Mouse (Mus musculus) mesoderm, embryonic 11.5 days (tissue): Measurements from ENCODE around the gene Slc7a6os.
A peak's percentile ranks its signal among the peaks of the same experiment; 100 is the strongest.
"Not testable (repeated sequence)": the region's sequence is repeated elsewhere in the genome, so short reads cannot be mapped to it uniquely, and the experiment has no call there.

ENCODE experiments used
- DNase-seq: peaks from one replicate; pipeline ENCODE4 v3.0.0-alpha.2; 2012; ENCODE audit warnings: low read depth, low spot score

The Slc7a6os gene

DNA sequence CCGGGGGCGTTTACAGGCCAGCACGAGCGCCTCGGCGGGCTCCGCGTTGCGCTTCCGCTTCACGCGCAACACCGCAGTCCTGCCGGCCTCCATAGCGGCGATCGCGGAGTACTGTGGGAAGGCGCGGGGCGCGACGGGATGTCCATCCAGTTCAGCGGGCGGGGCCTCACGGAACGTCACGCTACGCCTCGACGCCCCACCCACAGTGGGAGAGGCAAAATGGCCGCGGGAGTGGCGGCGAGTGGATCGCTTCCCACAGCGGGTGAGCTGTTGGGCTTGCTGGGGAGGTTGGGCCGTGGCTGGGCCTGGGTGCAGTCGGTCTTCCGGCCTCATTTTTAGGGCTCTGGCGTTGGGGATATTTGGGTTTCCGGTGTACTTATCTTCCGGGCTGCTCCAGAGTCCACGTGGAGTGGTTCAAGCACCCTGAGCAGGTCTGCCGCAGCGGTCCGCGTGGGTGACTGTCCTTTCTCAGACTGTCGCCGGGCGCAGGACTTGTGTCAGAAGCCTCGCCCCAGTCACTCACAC, at the start of gene Slc7a6os, which contains the start of gene Prmt7:
Gene Slc7a6os, minus strand, starts transcription at position 115 of the 525 bp plus-strand sequence.
Gene Prmt7, plus strand, starts transcription at position 116 of the 525 bp plus-strand sequence.
- peak; percentile 95 for DNase-seq

DNA sequence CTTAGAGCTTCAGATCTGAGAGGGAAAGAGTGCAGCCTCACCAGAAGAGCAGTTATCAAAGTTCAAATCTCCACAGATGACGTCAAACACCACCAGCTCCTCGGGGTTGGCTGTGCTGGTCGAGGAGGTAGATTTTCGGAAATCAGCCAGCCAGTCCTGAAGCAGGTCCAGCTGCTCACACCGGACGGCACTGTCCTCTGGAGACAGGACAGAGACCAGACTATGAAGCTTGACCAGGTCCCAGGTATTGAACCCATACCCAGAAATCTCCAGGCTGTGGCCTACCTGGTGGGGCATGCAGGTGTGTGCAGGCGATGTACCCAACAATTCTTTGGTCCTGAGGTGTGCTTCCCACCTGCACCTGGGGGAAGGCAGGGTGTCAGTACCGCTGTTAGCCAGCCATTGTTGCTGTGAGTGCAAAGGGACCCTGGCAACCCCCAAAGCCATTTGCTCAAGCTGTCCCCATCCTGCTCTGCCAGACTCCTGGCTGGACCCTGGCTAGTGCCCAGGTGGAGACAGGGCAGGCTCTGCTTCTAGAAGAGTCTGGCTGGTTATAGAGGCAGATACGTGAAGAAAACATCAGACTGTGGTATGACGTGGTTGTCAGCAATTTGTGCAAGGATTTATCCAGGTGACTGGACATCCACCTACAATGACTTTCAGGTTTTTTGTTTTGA, 49.0 kb upstream of the Slc7a6os start:
- no peak for DNase-seq

DNA sequence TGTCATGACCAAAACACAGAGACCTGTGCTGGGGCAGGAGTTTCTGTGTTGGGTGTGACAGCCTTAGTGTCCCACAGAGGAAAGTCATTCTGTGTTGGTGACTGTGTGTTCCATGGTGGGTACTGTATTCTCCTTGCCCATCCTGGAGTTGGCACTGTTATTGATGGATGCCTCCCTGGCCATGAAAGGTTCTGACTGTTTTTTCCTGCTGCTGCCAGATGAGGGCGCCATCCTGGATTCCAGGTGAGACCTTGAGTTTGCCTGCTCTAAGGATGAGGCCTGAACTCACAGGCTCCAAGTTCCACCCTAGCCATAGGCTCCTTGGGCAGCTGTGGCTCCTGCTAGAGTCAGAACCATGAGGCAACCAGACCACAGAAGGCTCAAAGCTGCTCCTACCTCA, 47.4 kb upstream of the Slc7a6os start:
- peak; percentile 15 for DNase-seq

DNA sequence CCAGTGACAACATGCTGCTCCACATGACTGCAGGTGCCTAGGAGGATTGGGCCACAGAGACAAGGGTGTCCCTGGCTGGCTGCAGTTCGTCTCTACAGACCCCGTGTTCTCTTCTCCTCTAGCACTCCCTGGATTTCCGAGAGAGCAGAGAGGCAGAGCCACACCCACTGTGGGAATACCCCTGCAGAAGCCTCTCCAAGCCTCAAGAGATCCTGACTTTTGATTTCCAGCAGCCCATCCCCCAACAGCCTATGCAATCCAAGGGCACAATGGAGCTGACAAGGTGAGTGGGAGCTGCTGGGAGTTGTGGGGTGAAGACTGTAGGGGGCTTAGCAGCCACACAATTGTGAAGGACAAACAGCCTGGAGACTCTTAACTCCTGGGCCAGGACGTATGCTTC, 39.5 kb upstream of the Slc7a6os start:
- DNase-seq: no peak

DNA sequence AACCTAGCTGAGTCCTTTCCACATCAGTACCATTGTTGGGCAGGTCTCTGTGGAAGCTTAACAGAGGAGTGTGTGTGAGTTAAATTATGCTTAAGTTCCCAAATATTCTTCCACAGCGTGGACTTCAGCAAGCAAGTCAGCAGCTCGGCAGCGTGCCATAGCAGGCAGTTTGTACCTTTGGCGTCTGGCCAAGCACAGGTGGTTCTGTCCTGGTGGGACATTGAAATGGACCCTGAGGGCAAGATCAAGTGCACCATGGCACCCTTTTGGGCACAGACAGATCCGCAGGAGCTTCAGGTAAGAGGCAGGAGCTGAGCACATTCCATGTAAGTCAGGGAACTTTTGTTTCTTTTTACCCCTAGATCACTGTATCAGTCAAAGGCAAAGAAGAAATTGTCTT, 26.4 kb upstream of the Slc7a6os start:
- DNase-seq: no peak

DNA sequence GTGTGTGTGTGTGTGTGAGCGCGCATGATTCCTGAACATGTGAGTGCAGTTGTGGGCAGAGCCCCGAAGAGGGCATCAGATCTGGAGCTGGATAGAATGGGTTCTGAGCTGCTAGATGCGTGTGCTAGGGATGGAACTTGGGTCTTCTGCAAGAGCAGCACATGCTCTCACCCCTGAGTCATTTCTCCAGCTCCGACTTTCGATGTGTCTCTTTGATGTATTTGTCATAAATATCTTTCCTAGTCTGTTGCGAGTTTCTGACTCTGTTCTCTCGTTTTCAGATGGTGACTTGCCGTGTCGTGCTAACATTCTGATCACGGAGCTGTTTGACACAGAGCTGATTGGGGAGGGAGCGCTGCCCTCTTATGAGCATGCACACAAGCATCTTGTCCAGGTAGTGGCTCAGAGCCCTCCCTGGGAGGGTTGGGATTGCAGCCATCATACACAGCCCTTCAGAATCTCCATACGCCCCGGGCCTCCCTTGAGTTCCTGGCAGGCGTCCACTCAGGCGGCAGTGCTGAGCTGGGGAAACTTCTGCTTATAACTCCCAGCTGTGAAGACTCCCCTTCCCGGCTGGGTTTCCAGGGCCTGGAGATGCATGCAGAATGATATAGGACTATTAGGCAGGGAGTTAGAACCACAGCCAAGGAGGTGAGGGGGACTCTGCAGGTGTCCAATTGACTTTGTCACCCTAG, 24.0 kb upstream of the Slc7a6os start:
- no peak for DNase-seq

DNA sequence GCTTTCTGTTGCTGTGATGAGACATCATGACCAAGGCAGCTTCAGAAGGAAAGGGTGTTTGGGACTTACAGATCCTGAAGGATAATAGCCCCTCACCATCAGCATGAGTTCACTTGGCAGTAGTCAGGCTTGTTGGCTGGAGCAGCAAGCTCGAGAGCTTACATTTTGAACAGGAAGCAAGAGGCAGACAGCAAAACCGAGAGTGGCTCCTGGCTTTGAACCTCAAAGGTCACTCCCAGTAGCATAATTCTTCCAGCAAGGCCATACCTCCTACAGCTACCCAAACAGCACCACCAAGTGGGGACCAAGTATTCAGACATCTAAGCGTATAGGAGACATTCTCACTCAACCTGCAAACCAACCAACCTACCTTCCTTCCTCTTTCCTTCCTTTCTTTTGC, 22.0 kb upstream of the Slc7a6os start:
- DNase-seq: no peak

DNA sequence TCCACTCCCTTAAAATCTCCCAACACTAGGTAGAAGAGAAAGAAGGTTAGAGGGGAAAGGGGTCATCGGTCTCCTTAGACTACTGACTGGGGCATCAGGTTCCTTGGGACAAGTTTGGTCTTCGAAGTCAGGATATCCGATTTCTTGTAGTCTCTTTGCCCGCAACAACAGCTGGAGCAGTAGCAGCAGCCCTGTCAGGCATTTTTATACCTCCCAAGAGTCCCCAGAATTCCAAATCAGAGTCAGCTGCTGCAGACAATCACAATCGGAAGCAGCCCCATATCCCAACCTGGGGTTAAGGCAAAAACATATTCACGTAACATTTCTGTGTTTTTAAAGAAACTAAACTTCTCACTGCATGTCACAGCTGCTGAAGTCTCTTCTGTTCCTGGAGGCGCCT, 20.8 kb upstream of the Slc7a6os start:
- peak; percentile 16 for DNase-seq

DNA sequence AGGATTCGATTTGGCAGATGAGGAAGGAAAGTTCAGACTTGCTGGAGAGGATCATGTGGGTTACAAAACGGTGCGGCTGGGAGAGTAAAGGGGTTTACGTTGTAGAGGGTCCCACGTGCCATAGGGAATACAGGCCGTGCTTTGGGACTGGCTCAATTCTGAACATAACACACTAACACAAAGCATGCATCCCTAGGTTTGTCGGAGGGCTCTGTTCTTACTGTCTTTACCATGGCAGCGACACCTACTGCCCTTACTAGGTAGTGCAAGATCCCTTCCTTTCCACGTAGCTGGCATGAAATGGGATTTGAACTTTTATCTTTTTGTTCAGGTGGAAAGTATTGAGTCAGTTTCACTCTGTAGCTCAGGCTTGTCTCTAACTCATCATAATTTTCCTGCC, 15.9 kb upstream of the Slc7a6os start:
- DNase-seq: peak; percentile 69

DNA sequence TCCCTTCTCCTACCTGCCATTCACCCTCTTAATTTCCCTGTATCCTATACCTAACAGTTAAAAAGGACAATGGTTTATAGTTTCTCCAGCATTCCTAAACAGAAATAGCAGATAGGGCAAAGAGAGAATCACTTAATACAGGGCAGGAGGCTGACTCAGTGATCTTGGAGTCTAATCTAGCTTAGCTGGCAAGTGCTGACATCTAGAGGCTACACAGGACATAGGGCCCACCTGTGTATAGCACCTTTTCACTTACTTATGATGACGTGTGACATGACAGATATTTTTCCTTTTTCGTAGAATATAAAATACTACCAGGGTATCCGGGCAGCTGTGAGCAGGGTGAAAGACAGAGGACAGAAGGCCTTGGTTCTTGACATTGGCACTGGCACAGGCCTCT, 8.9 kb upstream of the Slc7a6os start:
- DNase-seq: no peak

DNA sequence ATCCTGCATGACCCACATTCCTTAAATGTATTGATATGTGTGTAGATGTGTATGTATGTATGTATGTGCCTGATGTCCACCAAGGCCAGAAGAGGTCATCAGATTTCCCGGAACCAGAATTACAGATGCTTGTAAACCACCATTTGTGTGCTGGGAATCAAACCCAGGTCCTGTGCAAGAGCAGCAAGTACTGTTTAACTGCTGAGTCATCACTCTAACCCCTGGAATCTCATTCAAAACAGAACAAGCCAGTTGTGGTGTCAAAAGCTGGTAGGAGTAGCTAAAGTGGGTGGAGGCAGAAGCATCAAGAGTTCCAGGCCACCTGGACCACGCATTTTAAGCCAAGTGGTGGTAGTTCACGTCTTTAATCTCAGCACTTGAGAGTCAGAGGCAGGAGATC, 3.2 kb upstream of the Slc7a6os start:
- DNase-seq: no peak

DNA sequence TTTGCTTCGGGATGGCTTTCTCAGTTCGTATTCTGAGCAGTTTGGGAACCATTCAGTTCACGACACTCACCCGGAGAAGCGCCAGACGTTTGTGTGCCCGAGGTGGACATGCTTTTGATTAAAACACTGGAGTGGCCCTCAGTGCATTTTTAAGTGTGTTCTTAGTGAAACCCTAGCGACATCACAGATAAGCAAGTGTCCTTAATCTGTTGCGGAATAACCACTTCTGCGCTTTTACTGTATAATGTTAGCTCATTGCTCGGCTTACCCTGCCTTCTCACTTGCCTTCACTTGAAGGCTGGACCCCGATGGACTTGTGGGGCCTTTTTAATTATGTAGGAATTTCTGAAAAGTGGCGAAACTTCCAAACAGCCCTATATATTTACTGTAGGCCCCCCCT, 686 bp upstream of the Slc7a6os start:
- no peak for DNase-seq

DNA sequence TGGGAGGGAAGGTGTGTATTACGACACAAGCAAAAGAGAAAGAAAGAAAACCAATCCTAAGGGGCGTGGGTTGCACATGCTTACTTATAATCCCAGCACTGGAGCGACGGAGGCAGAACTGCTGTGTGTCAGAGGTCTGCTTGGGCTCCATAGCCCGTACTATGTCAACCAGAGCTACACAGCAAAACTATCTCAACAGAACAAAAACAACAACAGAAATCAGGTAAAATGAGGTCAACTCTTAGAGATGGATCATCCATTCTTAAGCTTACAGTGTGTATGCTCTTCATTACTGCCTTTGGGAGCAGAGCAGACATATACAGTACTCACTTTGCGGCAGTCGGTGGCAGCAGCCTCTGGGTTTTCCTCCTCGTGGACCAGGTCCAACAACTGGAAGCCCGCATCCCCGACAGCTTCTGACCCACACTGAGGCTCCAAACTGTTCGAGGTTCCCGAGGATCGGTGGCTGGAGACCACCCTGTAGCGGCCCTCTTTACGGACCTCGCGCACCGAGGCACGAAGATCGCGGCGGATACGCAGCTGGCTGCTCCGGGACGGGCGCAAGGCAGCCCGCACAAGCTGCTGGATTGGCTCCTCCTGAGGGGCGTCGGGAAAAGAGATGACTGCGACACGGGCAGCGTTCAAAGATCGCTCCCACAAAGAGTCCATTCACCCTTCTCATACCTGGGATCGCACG, 552 bp downstream of the Slc7a6os start:
- DNase-seq: peak; percentile 6

DNA sequence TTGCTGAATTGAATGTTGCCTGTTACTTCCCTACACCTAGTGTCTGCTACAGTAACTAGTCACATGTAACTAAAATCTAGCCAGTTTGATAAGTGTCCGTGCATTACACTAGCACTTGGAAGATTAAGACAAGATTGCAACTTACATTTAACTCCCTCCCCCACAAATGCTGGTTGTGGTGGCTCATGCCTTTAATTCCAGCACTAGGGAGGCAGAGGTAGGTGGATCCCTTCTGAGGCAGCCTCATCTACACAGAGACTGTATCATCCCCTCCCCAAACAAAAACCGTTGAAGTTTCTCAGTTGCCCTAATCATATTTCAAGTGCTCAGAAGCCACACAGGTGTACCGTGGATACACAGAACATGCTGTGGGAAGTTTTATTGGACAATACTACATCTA, 11.1 kb downstream of the Slc7a6os start:
- not testable (repeated sequence) for DNase-seq

DNA sequence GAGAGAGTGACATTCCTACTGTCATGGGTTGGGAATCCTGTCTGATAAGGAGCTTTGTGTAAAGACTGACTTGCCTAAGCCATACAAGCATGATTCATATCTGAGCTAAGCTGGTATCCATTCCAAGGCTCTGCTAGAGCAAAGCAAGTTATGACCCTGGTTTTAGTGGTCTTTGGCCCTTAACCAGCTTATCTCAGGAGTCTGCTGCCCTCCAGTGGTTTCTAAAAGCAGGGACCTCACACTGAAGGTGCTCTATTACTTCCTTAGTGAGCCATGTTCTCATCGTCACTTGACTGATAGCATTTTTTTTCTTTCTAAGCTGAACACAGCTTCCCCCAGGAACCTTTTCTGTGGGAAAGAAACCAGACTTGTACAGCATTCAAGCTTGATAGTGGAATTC, 12.0 kb downstream of the Slc7a6os start:
- peak; percentile 48 for DNase-seq

DNA sequence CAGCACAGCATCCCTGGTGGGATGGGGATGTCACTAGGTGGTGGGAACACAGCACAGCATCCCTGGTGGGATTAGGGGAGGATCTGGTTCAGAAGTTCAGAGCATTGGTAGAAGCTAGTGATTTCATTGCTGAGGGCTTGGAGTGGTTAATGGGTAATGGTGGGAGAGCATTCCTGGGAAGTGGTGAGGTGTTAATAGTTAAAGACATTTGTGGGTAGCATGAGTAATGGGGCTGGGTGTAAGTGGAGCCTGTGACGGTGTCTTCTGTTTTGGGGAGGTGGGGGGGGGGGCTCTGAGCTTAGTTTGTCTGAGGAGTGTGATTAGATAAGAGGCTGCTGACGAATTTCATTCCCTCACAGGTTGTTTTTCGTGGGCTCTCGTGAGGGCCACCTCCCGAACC, 16.7 kb downstream of the Slc7a6os start:
- no peak for DNase-seq

DNA sequence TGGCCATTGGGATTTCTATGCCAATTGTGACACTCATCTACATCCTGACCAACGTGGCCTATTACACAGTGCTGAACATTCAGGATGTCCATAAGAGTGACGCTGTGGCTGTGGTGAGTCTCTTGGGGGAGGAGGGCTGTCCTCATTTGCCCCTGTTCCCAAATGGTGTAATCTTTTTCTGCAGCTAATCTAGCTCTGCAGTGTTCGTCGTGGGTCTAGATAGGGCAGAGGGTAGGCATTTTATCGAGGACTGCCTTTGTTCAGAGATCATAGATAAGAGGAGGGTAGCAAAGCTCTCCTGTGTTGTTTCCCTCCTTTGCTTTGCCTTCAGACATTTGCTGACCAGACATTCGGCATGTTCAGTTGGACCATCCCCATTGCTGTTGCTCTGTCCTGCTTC, 17.6 kb downstream of the Slc7a6os start:
- DNase-seq: no peak

DNA sequence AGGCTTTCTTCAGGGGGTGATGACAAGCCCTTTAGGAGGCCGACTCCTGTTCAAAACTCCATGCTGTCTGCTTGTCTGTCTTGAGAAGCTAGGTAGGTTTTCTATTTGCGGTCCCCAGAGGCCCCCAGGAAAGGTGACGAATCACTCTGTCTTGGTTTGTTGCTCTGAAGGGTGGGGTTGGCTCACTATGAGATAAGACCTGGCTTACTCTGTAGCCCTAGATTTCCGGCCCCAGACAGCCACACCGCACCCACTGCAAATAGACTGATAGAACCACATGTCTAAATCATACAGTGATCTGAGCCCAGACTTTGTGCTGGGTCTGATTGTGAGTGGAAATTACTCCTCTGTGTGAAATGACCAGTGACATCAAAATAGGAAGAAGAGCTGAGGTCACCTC, 19.1 kb downstream of the Slc7a6os start:
- no peak for DNase-seq

DNA sequence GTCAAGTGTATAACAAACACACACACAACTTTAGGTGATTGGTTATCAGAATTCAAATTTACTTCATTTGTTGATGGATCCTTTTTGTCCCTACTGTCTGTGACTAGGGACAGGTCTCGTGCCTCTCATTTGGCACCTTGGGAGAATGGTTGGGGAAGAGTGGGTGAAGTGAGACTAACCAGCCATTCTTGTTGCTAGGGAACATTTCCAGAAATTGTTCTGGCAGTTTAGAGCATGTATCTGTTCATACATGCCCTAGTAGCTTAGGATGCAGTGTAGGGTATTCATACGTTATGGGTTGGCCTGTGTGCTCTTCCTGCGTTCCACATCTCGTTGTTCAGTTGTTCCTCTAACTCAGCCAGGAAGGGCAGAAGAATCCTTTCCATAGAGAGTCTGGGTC, 21.6 kb downstream of the Slc7a6os start:
- DNase-seq: no peak

DNA sequence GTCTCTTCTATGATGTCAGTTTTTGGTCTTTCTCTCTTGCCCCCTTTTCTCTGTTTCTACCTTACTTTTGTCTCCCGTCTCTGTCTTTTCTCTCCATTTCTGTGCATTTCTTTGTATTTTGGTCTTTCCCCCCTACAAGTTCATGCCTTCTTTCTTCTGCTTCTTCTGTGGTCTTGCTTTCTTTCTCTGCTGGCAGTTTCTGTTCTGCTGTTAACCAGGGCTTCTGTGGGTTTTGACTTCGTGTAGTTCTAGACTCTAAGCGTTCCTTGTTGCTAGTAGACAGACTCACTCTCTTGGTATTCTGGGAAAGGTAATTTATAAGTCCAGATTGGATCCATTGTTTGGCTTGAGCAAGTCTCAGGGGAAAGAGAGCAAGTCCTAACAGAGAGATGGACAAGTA, 24.3 kb downstream of the Slc7a6os start:
- DNase-seq: no peak

DNA sequence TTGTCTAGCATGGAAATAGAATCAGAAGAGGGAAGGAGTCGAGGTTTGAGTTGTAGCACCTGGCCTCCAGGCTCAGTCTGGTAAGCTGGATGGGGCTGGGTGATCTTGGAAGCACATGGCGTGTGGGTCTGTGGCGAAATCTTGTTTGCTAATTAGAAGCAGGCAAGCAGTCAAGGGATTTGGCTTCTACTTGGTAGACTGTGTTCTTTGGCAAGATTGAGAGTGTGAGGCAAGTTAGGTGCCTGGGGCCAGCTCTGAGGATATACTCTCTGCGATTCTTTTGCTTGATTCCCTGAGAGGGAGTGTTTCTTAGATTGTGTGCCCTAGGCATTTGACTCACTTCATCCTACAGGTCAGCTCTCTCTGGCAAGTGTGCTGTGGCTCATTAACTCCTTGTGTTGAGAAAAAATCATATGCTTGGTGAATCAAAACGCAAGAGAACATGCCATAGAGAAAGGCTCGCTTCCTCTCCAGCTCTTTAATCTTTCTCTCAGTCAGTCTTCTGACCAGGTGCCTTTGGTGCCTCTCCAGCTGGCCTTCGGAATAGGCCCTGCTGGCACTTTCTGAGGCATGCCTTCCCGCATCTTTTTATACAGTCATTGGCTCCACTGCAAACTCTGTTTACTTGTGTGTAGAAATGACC, 25.0 kb downstream of the Slc7a6os start:
- DNase-seq: no peak

DNA sequence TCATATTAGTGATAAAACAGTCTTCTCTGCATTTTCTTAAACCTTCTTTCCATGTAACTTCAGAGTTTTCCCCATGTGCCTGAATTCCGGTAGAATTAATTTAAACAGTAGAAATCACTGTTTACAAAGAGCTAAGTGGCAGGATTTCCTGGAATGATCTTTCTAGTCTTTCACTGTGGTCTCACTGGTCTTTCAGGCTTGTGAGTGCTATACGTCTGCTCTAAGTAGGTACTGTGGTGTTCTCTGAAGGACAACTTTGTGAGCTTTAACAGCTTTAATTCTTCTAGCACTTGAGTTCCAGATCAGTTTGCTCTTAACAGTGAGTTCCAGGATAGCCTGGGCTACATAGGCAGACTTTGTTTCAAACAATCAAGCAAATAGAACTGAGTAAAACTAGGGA, 32.3 kb downstream of the Slc7a6os start:
- DNase-seq: no peak
